Mouse (Mus musculus) CH12.LX (cell line): ENCODE results near the gene Kcnh3. TPM values are rescaled to one million over a fixed set of nuclear protein-coding genes. Genes with fewer than 3 reads are reported as not detected.

Source experiments
- DNase-seq: peaks from one replicate; pipeline ENCODE4 v3.0.0-alpha.2; 2013; ENCODE audit errors: extremely low read depth
- H3K27ac ChIP-seq: 2 replicates; pipeline ENCODE4 v1.5.1; 2012; ENCODE audit warnings: low read depth, mild to moderate bottlenecking, control low read depth, moderate library complexity; ENCODE audit not compliant: insufficient read depth
- H3K27me3 ChIP-seq: replicated peaks from 2 replicates; pipeline ENCODE3; 2012; ENCODE audit warnings: inconsistent platforms
- H3K36me3 ChIP-seq, 2 experiments: replicated peaks in 1 of 2; 2 replicates each; pipeline versions ENCODE3 to v1.6.1; 2012; ENCODE audit warnings: inconsistent platforms in 1 of 2, low read length in 1 of 2, mild to moderate bottlenecking in 1 of 2, mixed read lengths in 1 of 2, moderate library complexity in 1 of 2; ENCODE audit not compliant: control insufficient read depth in 1 of 2, insufficient read depth in 1 of 2
- H3K4me1 ChIP-seq, 2 experiments: 2 replicates each; pipeline ENCODE4 v1.6.1; 2012; ENCODE audit warnings: inconsistent platforms in 1 of 2, moderate library complexity in 1 of 2; ENCODE audit not compliant: insufficient read depth in 2 of 2, control insufficient read depth in 1 of 2
- H3K4me2 ChIP-seq: 2 replicates; pipeline ENCODE4 v1.6.1; 2012; ENCODE audit warnings: low read depth, mild to moderate bottlenecking, control low read depth; ENCODE audit not compliant: poor library complexity, insufficient read depth, severe bottlenecking
- H3K4me3 ChIP-seq, 3 experiments: fragments of 150-350 bp in 1 of 3; sonication (generic) in 1 of 3; replicated peaks in 1 of 3; 2 replicates each; pipeline versions ENCODE3 to v1.5.1; 2011 to 2012; ENCODE audit warnings: low read depth in 2 of 3, low read length in 2 of 3, mild to moderate bottlenecking in 2 of 3, moderate library complexity in 2 of 3, control low read depth in 1 of 3, improper control_type of control experiment in 1 of 3, inconsistent platforms in 1 of 3, mixed read lengths in 1 of 3; ENCODE audit not compliant: poor library complexity in 1 of 3
- H3K79me2 ChIP-seq: replicated peaks from 2 replicates; pipeline ENCODE4 v1.6.1; 2012; ENCODE audit warnings: mild to moderate bottlenecking, moderate library complexity; ENCODE audit not compliant: control insufficient read depth, poor library complexity, insufficient read depth, severe bottlenecking; ENCODE audit errors: extremely low read depth
- H3K9ac ChIP-seq: 2 replicates; pipeline ENCODE4 v1.6.1; 2012; ENCODE audit warnings: low read depth, mild to moderate bottlenecking, control low read depth, moderate library complexity; ENCODE audit not compliant: insufficient read depth
- H3K9me3 ChIP-seq: replicated peaks from 2 replicates; pipeline ENCODE3; 2012; ENCODE audit warnings: low read length, inconsistent platforms, mixed read lengths
- CHD1 ChIP-seq: IDR thresholded peaks from 2 replicates; pipeline ENCODE4 v1.6.1; 2012; ENCODE audit warnings: low read depth, low read length, improper control_type of control experiment, inconsistent platforms
- CTCF ChIP-seq, 2 experiments: IDR thresholded peaks in 1 of 2; conservative IDR thresholded peaks in 1 of 2; 2 replicates each; pipeline ENCODE4 v1.5.1; 2011 to 2012; ENCODE audit warnings: low read depth in 2 of 2, low read length in 2 of 2, improper control_type of control experiment in 1 of 2, inconsistent platforms in 1 of 2, mild to moderate bottlenecking in 1 of 2, moderate library complexity in 1 of 2
- ELF1 ChIP-seq: IDR thresholded peaks from 2 replicates; pipeline ENCODE4 v1.6.1; 2014; ENCODE audit warnings: low read depth, mild to moderate bottlenecking, inconsistent platforms, low read length, improper control_type of control experiment
- GABPA ChIP-seq: IDR thresholded peaks from 2 replicates; pipeline ENCODE4 v1.6.1; 2012; ENCODE audit warnings: low read depth, low read length, improper control_type of control experiment, inconsistent platforms; ENCODE audit not compliant: insufficient replicate concordance
- HCFC1 ChIP-seq: IDR thresholded peaks from 2 replicates; pipeline ENCODE4 v1.6.1; 2012; ENCODE audit warnings: low read depth, mild to moderate bottlenecking, inconsistent platforms, low read length, improper control_type of control experiment
- IRF4 ChIP-seq: IDR thresholded peaks from 2 replicates; pipeline ENCODE4 v1.6.1; 2014; ENCODE audit warnings: low read depth, mild to moderate bottlenecking, inconsistent platforms, low read length, improper control_type of control experiment
- KAT2A ChIP-seq: IDR thresholded peaks from 2 replicates; pipeline ENCODE4 v1.6.1; 2012; ENCODE audit warnings: low read length, improper control_type of control experiment, inconsistent platforms; ENCODE audit not compliant: insufficient replicate concordance
- MAFK ChIP-seq: IDR thresholded peaks from 2 replicates; pipeline ENCODE4 v1.6.1; 2011; ENCODE audit warnings: low read length, improper control_type of control experiment; ENCODE audit not compliant: insufficient replicate concordance
- MEF2A ChIP-seq: IDR thresholded peaks from 2 replicates; pipeline ENCODE4 v1.6.1; 2014; ENCODE audit warnings: low read depth, mild to moderate bottlenecking, inconsistent platforms, low read length, improper control_type of control experiment, borderline replicate concordance
- MXI1 ChIP-seq: IDR thresholded peaks from 2 replicates; pipeline ENCODE4 v1.6.1; 2011; ENCODE audit warnings: mild to moderate bottlenecking, low read depth, low read length, improper control_type of control experiment
- PAX5 ChIP-seq: IDR thresholded peaks from 2 replicates; pipeline ENCODE4 v1.6.1; 2012; ENCODE audit warnings: low read length, inconsistent platforms, mixed read lengths
- POLR2A ChIP-seq: IDR thresholded peaks from 2 replicates; pipeline ENCODE4 v1.6.1; 2011; ENCODE audit warnings: low read depth, mild to moderate bottlenecking, improper control_type of control experiment, low read length
- POLR2AphosphoS2 ChIP-seq: IDR thresholded peaks from 2 replicates; pipeline ENCODE4 v1.6.1; 2011; ENCODE audit warnings: low read depth, low read length, improper control_type of control experiment
- RAD21 ChIP-seq: IDR thresholded peaks from 2 replicates; pipeline ENCODE4 v1.6.1; 2011; ENCODE audit warnings: low read depth, mild to moderate bottlenecking, low read length, improper control_type of control experiment, moderate library complexity
- SMC3 ChIP-seq: IDR thresholded peaks from 2 replicates; pipeline ENCODE4 v1.6.1; 2011; ENCODE audit warnings: low read depth, low read length, improper control_type of control experiment
- TBP ChIP-seq: conservative IDR thresholded peaks from 2 replicates; pipeline ENCODE4 v1.6.1; 2011; ENCODE audit warnings: low read depth, low read length, improper control_type of control experiment
- USF2 ChIP-seq: conservative IDR thresholded peaks from 2 replicates; pipeline ENCODE4 v1.6.1; 2011; ENCODE audit warnings: low read depth, low read length, improper control_type of control experiment
- ZC3H11A ChIP-seq: IDR thresholded peaks from 2 replicates; pipeline ENCODE4 v1.6.1; 2012; ENCODE audit warnings: low read depth, mild to moderate bottlenecking, inconsistent platforms, low read length, improper control_type of control experiment
- ZKSCAN1 ChIP-seq: IDR thresholded peaks from 2 replicates; pipeline ENCODE4 v1.6.1; 2012; ENCODE audit warnings: low read depth, inconsistent platforms, low read length, improper control_type of control experiment, borderline replicate concordance
- ZNF384 ChIP-seq: IDR thresholded peaks from 2 replicates; pipeline ENCODE4 v1.6.1; 2012; ENCODE audit warnings: low read depth, low read length, improper control_type of control experiment, inconsistent platforms
- dilution Hi-C: fragments of 300-500 bp; cut with MboI; formaldehyde crosslinking; loops from 2 replicates; pipeline ENCODE4 v1.14.3; 2020; ENCODE audit warnings: low sequenced_read_pairs; ENCODE audit not compliant: extremely low pct_unique_long_range_greater_than_20kb, extremely low pct_ligation_motif_present
- in situ Hi-C: fragments of 300-500 bp; cut with MboI; formaldehyde crosslinking; loops from 3 replicates; pipeline ENCODE4 v1.14.3; 2019; ENCODE audit warnings: low sequenced_read_pairs, low pct_ligation_motif_present, low pct_unique_long_range_greater_than_20kb, mixed read lengths
- polyA plus RNA-seq: library from polyadenylated mRNA; unstranded; fragments of >175 nt; gene quantifications from 2 replicates; pipeline ENCODE4 v1.2.1, GENCODE M21; 2012; ENCODE audit warnings: low read depth; ENCODE audit not compliant: insufficient read length
- total RNA-seq, 2 experiments: library from RNA; depleted of rRNA; stranded (reverse); fragments of 300-350 nt in 1 of 2; fragments of >200 nt in 1 of 2; gene quantifications; 2 replicates each; pipeline ENCODE4 v1.2.3; 2012 to 2014

Gene Kcnh3
- total and polyA plus RNA-seq, 3 experiments, result not detected

DNA sequence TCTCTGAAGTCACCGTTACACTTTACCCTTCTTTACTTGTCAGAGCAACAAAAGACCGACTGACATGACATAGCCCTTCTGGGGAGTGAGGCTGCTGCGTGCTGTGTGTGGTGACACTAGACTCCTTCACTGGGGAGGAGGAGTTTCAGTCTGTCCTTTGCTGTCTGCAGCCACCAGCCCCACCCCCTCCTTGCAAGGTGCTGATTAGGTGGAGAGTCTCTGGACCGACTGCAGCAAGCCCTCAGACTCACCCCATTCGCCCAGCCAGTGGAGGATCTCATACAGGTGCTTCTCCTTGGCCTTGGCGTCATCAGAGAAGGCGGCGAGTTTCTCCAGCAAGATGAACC is 60.5 kb downstream of the Kcnh3 start:
- TF ChIP-seq IRF4, result no peak
- TF ChIP-seq MEF2A, result no peak
- no peak for TF ChIP-seq SMC3
- no peak for TF ChIP-seq USF2
- TF ChIP-seq PAX5, result no peak
- TF ChIP-seq ZNF384, result no peak
- TF ChIP-seq MXI1, result no peak
- TF ChIP-seq CTCF (conservative IDR thresholded peaks at IDR 0.05 in 1 of 2, IDR thresholded peaks at IDR 0.05 in 1 of 2; ENCODE audit: low read depth in 2 of 2, low read length in 2 of 2), result no peak
- no peak for TF ChIP-seq KAT2A
- TF ChIP-seq ZC3H11A, result no peak
- dilution Hi-C loops, result no loop called here
- Histone ChIP-seq H3K4me2 (no peak overlapping the region), H3K79me2 (no peaks in the 10 kb centered on the region), H3K4me3 (no peak overlapping the region), H3K36me3 (no peaks in the 10 kb centered on the region), H3K27ac (no peak overlapping the region), H3K27me3 (peaks cover 51% of the 10 kb centered on the region), H3K4me1 (peaks cover 13 to 15% of the 10 kb centered on the region in 2 experiments), H3K9ac (no peak overlapping the region), H3K9me3 (no peaks in the 10 kb centered on the region)
- DNase-seq, result no peak
- in situ Hi-C loops, result no loop called here

DNA sequence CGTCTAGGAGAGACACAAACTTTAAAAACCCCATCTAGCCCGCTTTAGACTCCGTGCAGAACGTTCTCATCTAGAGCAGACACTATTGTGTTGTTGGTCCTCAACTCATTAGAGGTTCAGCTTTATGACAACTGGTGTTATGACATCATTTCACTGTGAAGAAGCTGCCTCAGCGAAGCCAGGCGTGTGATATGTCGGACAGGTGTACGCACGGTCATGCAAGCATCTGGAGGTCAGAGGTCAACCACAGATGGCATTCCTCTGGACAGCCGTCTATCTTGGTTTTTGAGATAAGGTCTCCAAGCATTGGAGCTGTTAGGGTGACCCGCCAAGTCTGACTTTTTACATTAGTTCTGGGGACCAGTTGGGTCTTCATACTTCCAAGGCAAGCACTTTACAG is 65.9 kb downstream of the Kcnh3 start:
- Histone ChIP-seq H3K36me3 (no peaks in the 10 kb centered on the region), H3K4me2 (no peak overlapping the region), H3K79me2 (no peaks in the 10 kb centered on the region), H3K27me3 (peaks cover 52% of the 10 kb centered on the region), H3K9me3 (no peaks in the 10 kb centered on the region), H3K4me1 (peaks cover 3 to 9% of the 10 kb centered on the region in 2 experiments; a peak in 2 of 4 replicates), H3K27ac (no peak overlapping the region), H3K9ac (no peak overlapping the region)
- dilution Hi-C loops, result no loop called here
- no peak for TF ChIP-seq POLR2AphosphoS2
- TF ChIP-seq RAD21, result no peak
- TF ChIP-seq ZKSCAN1, result no peak
- TF ChIP-seq PAX5, result no peak
- no peak for TF ChIP-seq KAT2A
- TF ChIP-seq MXI1, result no peak
- no peak for TF ChIP-seq IRF4
- TF ChIP-seq TBP, result no peak
- no peak for TF ChIP-seq GABPA
- TF ChIP-seq POLR2A, result no peak
- TF ChIP-seq MAFK, result no peak
- TF ChIP-seq ELF1, result no peak
- no peak for TF ChIP-seq SMC3
- no peak for TF ChIP-seq HCFC1
- TF ChIP-seq CHD1, result no peak
- TF ChIP-seq, all 38 proteins: peak for 0
- no peak overlapping the region for H3K4me3 ChIP-seq
- in situ Hi-C loops, result no loop called here
- DNase-seq, result no peak

Other genes starting within 250 kb of the Kcnh3 start
- 178 and 229 TPM in 2 replicates for gene Tuba1c, start 195.0 kb upstream of the Kcnh3 start, total RNA-seq (2012; rRNA removed)
- gene Tuba1c, start 195.0 kb upstream of the Kcnh3 start, total RNA-seq (2014; rRNA removed), result 359 and 390 TPM in 2 replicates
- gene Tuba1c, start 195.0 kb upstream of the Kcnh3 start, polyA plus RNA-seq, result 183 and 220 TPM in 2 replicates
- gene Prph, start 169.7 kb upstream of the Kcnh3 start, total RNA-seq (2012; rRNA removed), result not detected in 2 replicates
- 0.12 TPM in 1 of 2 replicates, not detected in the other for gene Prph, start 169.7 kb upstream of the Kcnh3 start, total RNA-seq (2014; rRNA removed)
- not detected in 2 replicates for gene Prph, start 169.7 kb upstream of the Kcnh3 start, polyA plus RNA-seq
- 17.8 and 25.0 TPM in 2 replicates for gene Troap, start 150.3 kb upstream of the Kcnh3 start, total RNA-seq (2012; rRNA removed)
- 19.2 and 20.2 TPM in 2 replicates for gene Troap, start 150.3 kb upstream of the Kcnh3 start, total RNA-seq (2014; rRNA removed)
- gene Troap, start 150.3 kb upstream of the Kcnh3 start, polyA plus RNA-seq, result 61.0 and 74.2 TPM in 2 replicates
- gene C1ql4, start 137.0 kb upstream of the Kcnh3 start, total RNA-seq (2012; rRNA removed), result 0.08 TPM in 1 of 2 replicates, not detected in the other
- not detected in 2 replicates for gene C1ql4, start 137.0 kb upstream of the Kcnh3 start, total RNA-seq (2014; rRNA removed)
- not detected in 2 replicates for gene C1ql4, start 137.0 kb upstream of the Kcnh3 start, polyA plus RNA-seq
- gene Dnajc22, start 131.7 kb upstream of the Kcnh3 start, total RNA-seq (2012; rRNA removed), result 10.0 and 10.6 TPM in 2 replicates
- 20.4 and 24.2 TPM in 2 replicates for gene Dnajc22, start 131.7 kb upstream of the Kcnh3 start, total RNA-seq (2014; rRNA removed)
- 12.4 and 14.5 TPM in 2 replicates for gene Dnajc22, start 131.7 kb upstream of the Kcnh3 start, polyA plus RNA-seq
- gene Spats2, start 98.9 kb upstream of the Kcnh3 start, total RNA-seq (2012; rRNA removed), result 26.5 and 27.1 TPM in 2 replicates
- gene Spats2, start 98.9 kb upstream of the Kcnh3 start, total RNA-seq (2014; rRNA removed), result 68.3 and 81.0 TPM in 2 replicates
- 79.5 and 81.0 TPM in 2 replicates for gene Spats2, start 98.9 kb upstream of the Kcnh3 start, polyA plus RNA-seq
- gene Mcrs1, start 27.1 kb downstream of the Kcnh3 start, total RNA-seq (2012; rRNA removed), result 83.7 and 85.1 TPM in 2 replicates
- 94.5 and 105 TPM in 2 replicates for gene Mcrs1, start 27.1 kb downstream of the Kcnh3 start, total RNA-seq (2014; rRNA removed)
- gene Mcrs1, start 27.1 kb downstream of the Kcnh3 start, polyA plus RNA-seq, result 73.4 and 75.9 TPM in 2 replicates
- 18.8 and 27.9 TPM in 2 replicates for gene Prpf40b, start 70.2 kb downstream of the Kcnh3 start, total RNA-seq (2012; rRNA removed)
- 11.7 and 14.3 TPM in 2 replicates for gene Prpf40b, start 70.2 kb downstream of the Kcnh3 start, total RNA-seq (2014; rRNA removed)
- 31.6 and 31.8 TPM in 2 replicates for gene Prpf40b, start 70.2 kb downstream of the Kcnh3 start, polyA plus RNA-seq
- 0.04 TPM in 1 of 2 replicates, not detected in the other for gene Fam186b, start 71.0 kb downstream of the Kcnh3 start, total RNA-seq (2012; rRNA removed)
- gene Fam186b, start 71.0 kb downstream of the Kcnh3 start, total RNA-seq (2014; rRNA removed), result not detected in 2 replicates
- gene Fam186b, start 71.0 kb downstream of the Kcnh3 start, polyA plus RNA-seq, result 0.11 TPM in 1 of 2 replicates, not detected in the other
- 28.6 and 28.8 TPM in 2 replicates for gene Fmnl3, start 145.6 kb downstream of the Kcnh3 start, total RNA-seq (2012; rRNA removed)
- gene Fmnl3, start 145.6 kb downstream of the Kcnh3 start, total RNA-seq (2014; rRNA removed), result 23.5 and 24.2 TPM in 2 replicates
- 49.3 and 50.6 TPM in 2 replicates for gene Fmnl3, start 145.6 kb downstream of the Kcnh3 start, polyA plus RNA-seq
- 223 and 268 TPM in 2 replicates for gene Tmbim6, start 168.0 kb downstream of the Kcnh3 start, total RNA-seq (2012; rRNA removed)
- gene Tmbim6, start 168.0 kb downstream of the Kcnh3 start, total RNA-seq (2014; rRNA removed), result 260 and 269 TPM in 2 replicates
- gene Tmbim6, start 168.0 kb downstream of the Kcnh3 start, polyA plus RNA-seq, result 313 and 329 TPM in 2 replicates
- gene Nckap5l, start 232.9 kb downstream of the Kcnh3 start, total RNA-seq (2012; rRNA removed), result 0.88 and 0.89 TPM in 2 replicates
- 0.45 and 0.75 TPM in 2 replicates for gene Nckap5l, start 232.9 kb downstream of the Kcnh3 start, total RNA-seq (2014; rRNA removed)
- 6.6 and 6.8 TPM in 2 replicates for gene Nckap5l, start 232.9 kb downstream of the Kcnh3 start, polyA plus RNA-seq
- gene Bcdin3d, start 249.9 kb downstream of the Kcnh3 start, total RNA-seq (2012; rRNA removed), result 13.4 and 14.2 TPM in 2 replicates
- gene Bcdin3d, start 249.9 kb downstream of the Kcnh3 start, total RNA-seq (2014; rRNA removed), result 13.8 and 15.3 TPM in 2 replicates
- gene Bcdin3d, start 249.9 kb downstream of the Kcnh3 start, polyA plus RNA-seq, result 13.8 and 16.1 TPM in 2 replicates